Mouse (Mus musculus): ENCODE measurements around the gene 5430419D17Rik.

The 5430419D17Rik gene

GRCm38 (mm10) chr7:131174121-131174520 is at the start of gene 5430419D17Rik:
5430419D17Rik (plus strand) TSS chr7:131174402.
- DNase-seq (ENCODE audit: inconsistent age in 2 of 2, low spot score in 1 of 2): no peak

DNA sequence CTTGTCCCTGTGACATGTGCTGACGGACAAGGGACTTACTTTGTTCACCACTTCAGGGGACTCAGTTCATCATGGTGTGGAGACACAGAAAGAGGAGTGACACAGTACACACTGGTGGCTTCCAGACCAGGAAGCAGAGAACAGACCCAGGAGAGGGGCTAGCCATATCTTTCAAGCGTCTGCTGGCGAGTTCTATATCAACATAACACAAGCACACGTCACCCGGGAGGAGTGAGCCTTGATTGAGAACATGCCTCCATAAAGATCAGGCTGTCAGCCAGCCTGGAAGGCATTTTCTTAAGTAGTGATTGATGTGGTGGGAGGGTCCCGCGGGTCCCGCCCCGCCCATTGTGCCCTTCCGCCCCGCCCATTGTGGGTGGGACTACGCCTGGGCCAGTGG is 44.2 kb upstream of the 5430419D17Rik start:
- DNase-seq (ENCODE audit: inconsistent age in 2 of 2, low spot score in 1 of 2): no peak

DNA sequence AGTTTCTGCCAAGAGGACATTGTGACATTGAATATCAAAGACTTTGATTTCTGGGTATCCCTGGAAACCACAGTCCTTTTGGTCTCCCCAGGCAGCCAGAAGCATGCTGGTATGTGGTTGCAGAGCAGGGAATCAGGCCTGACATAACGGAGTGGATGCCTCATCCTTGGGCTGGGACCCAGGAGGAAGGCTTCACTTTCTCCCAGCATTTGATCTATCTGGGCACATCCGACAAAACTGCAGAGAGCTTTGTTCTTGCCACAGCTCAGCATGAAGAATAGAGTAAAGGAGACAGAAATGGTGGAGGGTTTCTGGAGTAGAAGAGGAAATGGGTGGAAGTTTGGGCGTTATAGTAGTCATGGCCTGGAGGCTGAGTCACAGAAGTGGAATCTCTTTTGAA is 41.0 kb upstream of the 5430419D17Rik start:
- DNase-seq (ENCODE audit: inconsistent age in 2 of 2, low spot score in 1 of 2): no peak

GRCm38 (mm10) chr7:131146214-131146613 is 28.0 kb upstream of the 5430419D17Rik start, which contains the start of gene 4933402N03Rik:
4933402N03Rik (minus strand) TSS chr7:131146314.
- no peak for DNase-seq (ENCODE audit: inconsistent age in 2 of 2, low spot score in 1 of 2)

DNA sequence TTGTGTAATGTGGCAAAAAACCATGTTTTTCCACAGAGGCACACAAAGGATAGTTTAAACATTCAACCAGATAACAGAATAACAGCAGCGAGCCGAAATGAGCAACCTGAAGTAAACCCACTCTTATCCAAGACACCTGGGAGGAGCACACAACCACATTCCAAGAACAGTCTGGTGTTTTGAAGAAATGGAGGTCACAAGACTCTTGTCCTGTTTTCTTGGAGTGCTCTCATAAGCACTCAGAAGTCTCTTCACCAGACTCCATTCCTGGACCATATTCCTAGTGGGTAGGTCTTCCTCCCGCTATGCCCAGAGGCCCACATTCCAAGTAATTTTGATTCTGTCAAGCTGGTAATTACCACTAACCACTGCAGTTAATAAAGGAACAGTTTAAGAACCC is 24.0 kb upstream of the 5430419D17Rik start:
- no peak for DNase-seq (ENCODE audit: inconsistent age in 2 of 2, low spot score in 1 of 2)

GRCm38 (mm10) chr7:131153044-131153443 is 21.2 kb upstream of the 5430419D17Rik start:
- DNase-seq (ENCODE audit: inconsistent age in 2 of 2, low spot score in 1 of 2): no peak

DNA sequence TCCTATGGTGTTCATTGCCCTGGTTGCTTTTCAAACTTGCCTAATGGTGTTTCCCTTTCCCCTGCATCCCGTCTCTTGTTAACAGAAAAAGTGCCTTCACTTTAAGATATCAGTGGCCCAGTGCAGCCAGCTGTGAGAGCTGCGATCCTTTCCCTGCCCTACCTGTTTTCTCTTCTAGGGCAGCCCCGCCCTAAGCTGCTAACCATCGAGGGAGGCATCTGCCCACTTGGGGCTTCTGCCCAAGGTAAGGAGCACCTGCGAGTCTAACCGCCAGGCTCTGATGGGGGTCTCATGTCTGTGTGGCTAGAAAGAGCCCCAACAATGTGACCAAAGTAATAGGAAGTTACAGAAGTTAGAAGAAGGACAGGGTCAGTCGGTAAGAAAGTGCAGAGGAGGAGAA is 12.0 kb upstream of the 5430419D17Rik start:
- no peak for DNase-seq (ENCODE audit: inconsistent age in 2 of 2, low spot score in 1 of 2)

DNA sequence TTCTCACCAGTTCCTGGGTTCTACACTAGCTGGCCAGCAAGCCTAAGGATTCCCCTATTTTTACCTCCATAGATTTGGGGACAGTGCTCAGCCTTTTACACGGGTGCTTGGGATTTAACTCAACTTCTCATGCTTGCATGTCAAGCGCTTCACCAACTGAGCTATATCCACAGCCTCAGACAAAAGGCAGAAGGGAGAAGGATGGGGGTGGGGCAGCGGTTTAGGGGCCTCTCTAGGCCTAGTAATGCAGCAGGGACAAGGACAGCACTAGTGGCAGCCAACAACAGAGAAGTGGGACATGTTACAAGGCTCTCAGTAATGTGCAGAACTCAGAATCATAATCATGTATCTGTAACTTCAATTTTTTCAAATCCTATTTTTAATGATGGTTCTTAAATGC is 6.4 kb upstream of the 5430419D17Rik start:
- no peak for DNase-seq (ENCODE audit: inconsistent age in 2 of 2, low spot score in 1 of 2)

DNA sequence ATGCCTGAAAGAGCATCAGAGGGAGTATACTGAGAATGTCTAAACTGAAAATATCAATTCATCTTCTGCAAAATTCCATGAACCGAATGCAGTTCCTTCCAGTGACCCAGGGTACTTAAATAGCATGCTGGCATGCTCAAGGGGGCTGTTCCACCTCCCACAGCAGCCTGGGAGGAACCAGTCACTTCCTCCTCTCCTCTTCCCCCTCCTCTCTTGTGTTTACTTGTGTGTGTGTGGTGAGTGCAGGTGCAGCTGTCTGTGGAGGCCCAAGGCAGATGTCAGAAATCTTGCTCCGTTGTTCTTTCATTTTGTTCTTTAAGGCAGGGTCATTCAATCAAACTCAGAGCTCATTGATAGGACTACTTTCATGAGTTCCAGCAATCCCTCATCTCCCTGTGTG is 5.1 kb upstream of the 5430419D17Rik start:
- no peak for DNase-seq (ENCODE audit: inconsistent age in 2 of 2, low spot score in 1 of 2)

GRCm38 (mm10) chr7:131182685-131183084 is 8.5 kb downstream of the 5430419D17Rik start:
- peak; percentile 33 to 68 for DNase-seq (ENCODE audit: inconsistent age in 2 of 2, low spot score in 1 of 2)

GRCm38 (mm10) chr7:131184339-131184738 is 10.1 kb downstream of the 5430419D17Rik start:
- DNase-seq (ENCODE audit: inconsistent age in 2 of 2, low spot score in 1 of 2): no peak

DNA sequence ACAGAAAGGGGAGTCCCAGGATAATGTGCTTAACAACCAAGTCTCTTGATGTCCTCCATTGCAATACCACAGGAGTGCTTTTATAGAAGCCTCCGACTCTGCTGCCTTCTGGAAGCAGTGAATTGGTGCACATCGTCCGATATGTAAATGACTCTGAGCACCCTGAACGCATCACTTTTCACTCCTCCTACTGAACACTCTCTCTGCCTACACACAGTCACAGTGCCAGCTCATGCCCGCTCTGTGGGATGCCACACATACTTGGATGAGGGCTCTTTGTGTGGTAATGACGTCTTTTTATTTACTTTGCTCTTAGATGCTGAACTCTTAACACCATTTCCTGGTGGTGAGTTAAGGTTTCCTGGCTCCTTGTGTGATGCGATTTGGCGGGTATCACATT is 12.8 kb downstream of the 5430419D17Rik start:
- no peak for DNase-seq (ENCODE audit: inconsistent age in 2 of 2, low spot score in 1 of 2)

- no peak for DNase-seq (ENCODE audit: inconsistent age in 2 of 2, low spot score in 1 of 2)
Measured at GRCm38 (mm10) chr7:131187996-131188395, 13.8 kb downstream of the 5430419D17Rik start.

DNA sequence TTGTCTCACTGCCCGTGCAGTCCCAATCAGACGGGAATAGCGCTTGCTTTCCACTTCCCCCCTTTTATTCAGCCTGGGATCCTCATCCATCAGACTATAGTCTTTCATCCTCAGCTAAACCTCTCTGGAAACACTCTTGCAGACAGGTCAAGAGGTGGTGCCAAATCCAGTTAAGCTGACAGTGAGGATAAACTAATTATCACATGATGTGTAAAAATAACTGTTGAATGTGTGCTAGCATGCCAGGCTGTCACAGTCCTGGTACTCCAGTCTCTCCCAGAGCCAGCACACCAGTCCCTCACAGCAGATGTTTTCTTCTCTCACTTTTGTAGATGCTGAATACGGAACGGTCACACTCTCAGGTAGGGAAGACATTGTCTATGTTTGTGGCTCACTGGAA is 48.9 kb downstream of the 5430419D17Rik start:
- DNase-seq (ENCODE audit: inconsistent age in 2 of 2, low spot score in 1 of 2): peak in 1 of 2 experiments; percentile 15

DNA sequence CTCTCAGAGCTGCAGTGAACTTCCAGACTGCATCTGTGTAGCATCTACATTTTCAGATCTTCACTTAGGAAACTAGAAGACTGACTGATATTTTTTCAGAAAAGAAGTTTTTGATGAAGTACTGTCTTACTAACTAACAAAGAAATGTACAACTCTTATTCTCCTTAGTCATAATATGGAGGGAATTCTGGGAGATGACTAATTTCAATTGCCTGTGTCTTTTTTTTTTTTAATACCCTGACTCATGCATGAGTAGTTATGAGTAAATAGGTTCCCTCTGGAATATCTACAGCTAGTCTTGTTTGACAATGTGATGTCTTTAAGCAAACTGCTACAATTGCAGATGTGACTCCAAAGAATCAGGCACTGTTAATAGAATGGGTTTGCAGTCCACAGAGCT is 61.9 kb downstream of the 5430419D17Rik start:
- DNase-seq (ENCODE audit: inconsistent age in 2 of 2, low spot score in 1 of 2): peak in 1 of 2 experiments; percentile 16

GRCm38 (mm10) chr7:131244993-131245392 is 70.8 kb downstream of the 5430419D17Rik start:
- peak in 1 of 2 experiments; percentile 18 for DNase-seq (ENCODE audit: inconsistent age in 2 of 2, low spot score in 1 of 2)

- DNase-seq (ENCODE audit: inconsistent age in 2 of 2, low spot score in 1 of 2): no peak
Measured at GRCm38 (mm10) chr7:131256841-131257240, 82.6 kb downstream of the 5430419D17Rik start.

DNA sequence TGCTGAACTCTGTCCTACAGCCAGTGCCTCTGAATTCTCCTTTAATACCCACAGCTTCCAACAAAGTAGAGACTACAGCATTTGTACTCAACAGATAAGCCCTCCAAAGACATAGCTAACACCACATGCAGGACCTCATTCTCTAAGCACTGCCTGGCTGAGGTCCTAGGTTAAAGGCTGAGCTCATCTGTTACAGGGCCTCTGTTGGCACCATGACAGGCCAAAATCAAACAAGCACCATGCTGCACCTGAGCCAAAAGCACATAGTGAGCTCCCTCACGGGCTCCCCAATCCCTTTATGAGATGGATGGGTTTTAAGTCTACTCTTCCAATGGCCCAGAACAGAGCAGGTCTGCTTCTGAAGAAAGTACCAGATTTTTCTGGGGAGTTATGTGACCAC is 83.1 kb downstream of the 5430419D17Rik start:
- no peak for DNase-seq (ENCODE audit: inconsistent age in 2 of 2, low spot score in 1 of 2)

GRCm38 (mm10) chr7:131260946-131261345 is 86.7 kb downstream of the 5430419D17Rik start:
- DNase-seq (ENCODE audit: inconsistent age in 2 of 2, low spot score in 1 of 2): peak in 1 of 2 experiments; percentile 17

GRCm38 (mm10) chr7:131264251-131264650 is 90.0 kb downstream of the 5430419D17Rik start:
- DNase-seq (ENCODE audit: inconsistent age in 2 of 2, low spot score in 1 of 2): no peak

- DNase-seq (ENCODE audit: inconsistent age in 2 of 2, low spot score in 1 of 2): peak in 1 of 2 experiments; percentile 22
Measured at GRCm38 (mm10) chr7:131265851-131266250, 91.6 kb downstream of the 5430419D17Rik start.

DNA sequence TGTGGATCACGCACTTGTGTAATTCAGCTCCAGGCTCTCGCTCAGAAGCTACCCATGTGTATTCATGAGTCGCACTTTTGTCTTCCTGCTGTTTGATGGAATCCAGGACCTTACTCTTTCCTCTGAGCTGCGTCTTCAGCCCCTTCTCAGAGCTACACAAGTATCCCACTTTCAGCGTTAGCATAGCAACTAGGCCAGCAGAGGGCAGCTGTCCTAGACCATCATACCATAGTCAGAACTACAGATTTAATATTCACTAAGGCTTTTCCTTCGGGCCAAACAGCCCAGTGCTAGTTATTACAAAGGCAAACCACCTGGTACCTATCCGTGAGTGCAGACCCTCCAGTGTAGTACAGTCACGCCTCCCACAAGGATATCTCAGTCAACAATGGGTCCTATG is 122.9 kb downstream of the 5430419D17Rik start:
- no peak for DNase-seq (ENCODE audit: inconsistent age in 2 of 2, low spot score in 1 of 2)

DNA sequence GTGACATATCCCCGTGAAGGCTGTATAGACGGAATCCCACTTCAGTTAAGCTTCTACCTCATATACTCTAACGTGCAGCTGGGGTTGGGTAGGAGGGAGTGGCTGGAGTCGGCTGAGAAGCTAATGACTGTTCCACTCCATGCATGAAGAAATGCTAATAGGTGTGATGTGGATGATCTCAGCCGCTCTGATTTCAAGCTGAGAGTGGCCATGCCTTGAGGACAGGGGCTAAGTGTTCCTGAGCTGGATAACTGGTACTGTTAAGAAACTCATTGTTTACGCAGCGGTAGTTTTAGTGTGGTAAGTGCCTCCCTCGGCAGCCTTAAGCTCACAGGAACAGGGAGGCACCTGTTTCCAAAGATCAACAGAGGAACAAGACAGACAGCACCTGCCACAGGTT is 129.1 kb downstream of the 5430419D17Rik start:
- DNase-seq (ENCODE audit: inconsistent age in 2 of 2, low spot score in 1 of 2): no peak

GRCm38 (mm10) chr7:131306733-131307132 is 132.5 kb downstream of the 5430419D17Rik start:
- DNase-seq (ENCODE audit: inconsistent age in 2 of 2, low spot score in 1 of 2): no peak

Data from adrenal gland, adult (tissue).